Mouse (Mus musculus) G1E (cell line): ENCODE results near the gene Fscn1. TPM values are rescaled to one million over a fixed set of nuclear protein-coding genes. Genes with fewer than 3 reads are reported as not detected.

Experiments used
- ATAC-seq: 2 replicates; pipeline ENCODE4 v1.8.0; 2016; ENCODE audit warnings: mild to moderate bottlenecking; ENCODE audit not compliant: insufficient number of reproducible peaks, poor library complexity, low FRiP score, severe bottlenecking; ENCODE audit errors: extremely low read depth
- DNase-seq: peaks from one replicate; pipeline ENCODE4 v3.0.0; 2012; ENCODE audit warnings: low spot score
- H3K27me3 ChIP-seq: 2 replicates; pipeline ENCODE4 v1.6.1; 2012; ENCODE audit warnings: mild to moderate bottlenecking, low read length, inconsistent platforms; ENCODE audit not compliant: insufficient read depth
- H3K36me3 ChIP-seq: replicated peaks from 2 replicates; pipeline ENCODE3; 2012; ENCODE audit warnings: mild to moderate bottlenecking, inconsistent platforms
- H3K4me1 ChIP-seq: 2 replicates; pipeline ENCODE4 v1.6.1; 2012; ENCODE audit warnings: low read depth, low read length, inconsistent platforms, mixed read lengths; ENCODE audit not compliant: insufficient read depth
- H3K4me3 ChIP-seq: 2 replicates; pipeline ENCODE4 v1.5.1; 2012; ENCODE audit warnings: low read depth, mild to moderate bottlenecking, inconsistent platforms, low read length, moderate library complexity, mixed read lengths
- H3K9me3 ChIP-seq: replicated peaks from 2 replicates; pipeline ENCODE4 v1.6.1; 2012; ENCODE audit warnings: inconsistent platforms
- CTCF ChIP-seq: IDR thresholded peaks from 2 replicates; pipeline ENCODE4 v1.5.1; 2012; ENCODE audit warnings: low read depth, low read length, inconsistent platforms, mixed read lengths
- GATA1 ChIP-seq: IDR thresholded peaks from 2 replicates; pipeline ENCODE4 v1.6.1; 2012; ENCODE audit warnings: borderline replicate concordance, low read length, inconsistent platforms, mixed read lengths
- GATA2 ChIP-seq: IDR thresholded peaks from 2 replicates; pipeline ENCODE4 v1.6.1; 2012; ENCODE audit warnings: low read depth, low read length, inconsistent platforms, borderline replicate concordance
- POLR2AphosphoS5 ChIP-seq: IDR thresholded peaks from 2 replicates; pipeline ENCODE4 v1.6.1; 2012; ENCODE audit warnings: low read depth, low read length, inconsistent platforms; ENCODE audit not compliant: insufficient replicate concordance
- TAL1 ChIP-seq: conservative IDR thresholded peaks from 2 replicates; pipeline ENCODE4 v1.6.1; 2012; ENCODE audit warnings: low read depth, low read length, inconsistent platforms, mixed read lengths
- polyA plus RNA-seq: library from polyadenylated mRNA; stranded (reverse); fragments of >175 nt; gene quantifications from 2 replicates; pipeline ENCODE4 v1.2.3, GENCODE M21; 2012
- total RNA-seq, 2 experiments: library from RNA; stranded (forward) in 1 of 2; stranded (reverse) in 1 of 2; fragments of 200-1000 nt in 1 of 2; fragments of >200 nt in 1 of 2; fragmentation: Nextera tagmentation in 1 of 2; gene quantifications; 2 replicates each; pipeline ENCODE4 v1.2.3; 2014 to 2017

Fscn1 gene
- total and polyA plus RNA-seq, 3 experiments: not detected

GRCm38 (mm10) chr5:142958464-142958863, 1.7 kb upstream of the Fscn1 start:
- peaks cover 68% of the 10 kb centered on the region for H3K27me3 ChIP-seq
- no peak for DNase-seq

GRCm38 (mm10) chr5:142959156-142959555, 987 bp upstream of the Fscn1 start:
- Histone ChIP-seq H3K27me3 (peaks cover 71% of the 10 kb centered on the region), H3K4me3 (no peak overlapping the region), H3K9me3 (peaks cover 16% of the 10 kb centered on the region), H3K4me1 (peaks cover 19% of the 10 kb centered on the region), H3K36me3 (no peaks in the 10 kb centered on the region)
- DNase-seq (no peak), ATAC-seq (no peak)
- TF ChIP-seq TAL1 (no peak), CTCF (no peak), GATA1 (no peak), POLR2AphosphoS5 (no peak), GATA2 (no peak)

More at GRCm38 (mm10) chr5:142958464-142958863, 1.7 kb upstream of the Fscn1 start:
- no peak overlapping the region for H3K4me3 ChIP-seq
- no peaks in the 10 kb centered on the region for H3K36me3 ChIP-seq
- H3K4me1 ChIP-seq: peaks cover 13% of the 10 kb centered on the region
- peaks cover 16% of the 10 kb centered on the region for H3K9me3 ChIP-seq
- ATAC-seq: no peak
- TF ChIP-seq GATA1: no peak
- no peak for TF ChIP-seq POLR2AphosphoS5
- no peak for TF ChIP-seq GATA2
- no peak for TF ChIP-seq TAL1
- TF ChIP-seq CTCF: no peak

- H3K27me3 ChIP-seq: peaks cover 67% of the 10 kb centered on the region
Observed at GRCm38 (mm10) chr5:142960775-142961271, 680 bp downstream of the Fscn1 start.

GRCm38 (mm10) chr5:142961398-142961880, 1.3 kb downstream of the Fscn1 start:
- ATAC-seq: no peak
- H3K36me3 ChIP-seq: no peaks in the 10 kb centered on the region
- H3K27me3 ChIP-seq: peaks cover 71% of the 10 kb centered on the region
- no peak overlapping the region for H3K4me3 ChIP-seq
- TF ChIP-seq POLR2AphosphoS5 (no peak), CTCF (no peak), GATA1 (no peak), TAL1 (no peak), GATA2 (no peak)
- no peak for DNase-seq
- H3K9me3 ChIP-seq: peaks cover 16% of the 10 kb centered on the region
- peaks cover 21% of the 10 kb centered on the region for H3K4me1 ChIP-seq

More at GRCm38 (mm10) chr5:142960775-142961271, 680 bp downstream of the Fscn1 start:
- TF ChIP-seq GATA2 (no peak), GATA1 (no peak), POLR2AphosphoS5 (no peak), TAL1 (no peak), CTCF (no peak)
- Histone ChIP-seq H3K9me3 (peaks cover 16% of the 10 kb centered on the region), H3K4me1 (peaks cover 21% of the 10 kb centered on the region), H3K4me3 (peak overlapping the region; percentile 38), H3K36me3 (no peaks in the 10 kb centered on the region)
- ATAC-seq: no peak
- DNase-seq: no peak

- Histone ChIP-seq H3K4me1 (peaks cover 21% of the 10 kb centered on the region), H3K27me3 (peaks cover 68% of the 10 kb centered on the region), H3K4me3 (no peak overlapping the region), H3K9me3 (peaks cover 16% of the 10 kb centered on the region), H3K36me3 (no peaks in the 10 kb centered on the region)
- DNase-seq (no peak), ATAC-seq (no peak)
- TF ChIP-seq GATA2 (no peak), CTCF (no peak), TAL1 (no peak), POLR2AphosphoS5 (no peak), GATA1 (no peak)
Observed at GRCm38 (mm10) chr5:142961881-142962443, 1.8 kb downstream of the Fscn1 start.

GRCm38 (mm10) chr5:142962444-142962961, 2.4 kb downstream of the Fscn1 start:
- DNase-seq (no peak), ATAC-seq (no peak)
- Histone ChIP-seq H3K9me3 (peaks cover 16% of the 10 kb centered on the region), H3K4me1 (peaks cover 21% of the 10 kb centered on the region), H3K27me3 (peaks cover 72% of the 10 kb centered on the region), H3K36me3 (no peaks in the 10 kb centered on the region), H3K4me3 (no peak overlapping the region)
- TF ChIP-seq CTCF: no peak
- no peak for TF ChIP-seq POLR2AphosphoS5
- TF ChIP-seq GATA1: no peak
- TF ChIP-seq TAL1: no peak
- no peak for TF ChIP-seq GATA2
